Mouse (Mus musculus) adrenal gland, adult 8-10 months (tissue): ENCODE data around the gene Pdcd1. TPM values are rescaled to one million over a fixed set of nuclear protein-coding genes. Genes with fewer than 3 reads are reported as not detected.
"Not testable (repeated sequence)": the region's sequence is repeated elsewhere in the genome, so short reads cannot be mapped to it uniquely, and the experiment has no call there.

Experiments
- DNase-seq: peaks from one replicate; pipeline ENCODE4 v3.0.0; 2022
- total RNA-seq, 4 experiments: library from RNA; stranded (reverse); gene quantifications; 2 replicates each; pipeline ENCODE4 v1.2.4; 2022

The Pdcd1 gene
- total RNA-seq, 4 experiments from 2014 or later = 0.18 to 0.42 TPM; not detected in 2

DNA sequence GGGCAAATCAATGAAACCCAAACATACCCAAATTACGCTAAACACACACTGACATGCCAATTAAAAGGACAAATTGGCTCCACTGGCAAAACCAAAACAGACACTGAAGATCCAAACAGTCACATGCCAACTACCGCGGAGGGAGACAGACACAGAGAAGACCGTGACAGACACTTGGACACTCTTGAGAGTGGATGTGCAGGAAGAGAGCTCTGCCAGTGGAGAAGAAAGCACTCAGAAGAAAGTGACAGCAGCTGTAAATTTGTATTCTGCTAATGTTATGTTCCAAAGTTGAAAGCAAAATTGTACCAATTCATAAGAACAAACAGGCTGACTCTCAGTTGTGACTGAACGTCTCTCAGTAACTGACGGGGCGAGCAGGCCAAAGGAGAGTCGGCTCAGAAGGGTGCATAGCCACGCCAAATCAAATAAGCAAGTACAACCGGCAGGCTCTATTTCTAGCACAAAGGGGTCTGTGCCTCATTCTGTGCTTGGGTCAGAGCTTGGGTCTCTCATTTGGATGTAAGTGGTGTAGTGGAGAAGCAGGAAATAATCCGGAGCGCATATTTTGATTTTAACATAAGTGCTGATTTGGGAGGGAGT is 24.7 kb downstream of the Pdcd1 start:
- DNase-seq = no peak

DNA sequence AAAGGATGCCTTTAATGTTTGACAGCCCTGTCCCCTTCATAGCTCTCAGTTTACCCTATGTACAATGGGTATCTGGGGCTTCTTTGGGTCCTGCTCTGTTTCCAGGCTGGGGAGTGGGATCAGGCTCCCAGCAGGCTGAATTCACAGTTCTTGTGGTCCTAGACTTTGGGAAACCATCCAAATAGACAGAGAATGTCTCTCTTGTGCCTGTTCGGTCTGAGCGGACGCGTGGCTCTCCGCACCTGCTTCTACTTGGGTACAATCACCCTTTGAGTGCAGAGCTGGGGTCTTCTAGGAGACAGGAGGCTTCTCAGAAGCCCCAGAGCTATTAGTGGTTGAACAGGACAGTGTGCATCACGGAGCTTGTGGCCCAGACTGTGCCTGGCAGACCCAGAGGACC is 32.2 kb downstream of the Pdcd1 start, which contains the start of gene Neu4:
Neu4 (plus strand) TSS at position 301 of the 400 bp plus-strand sequence.
- DNase-seq = no peak

DNA sequence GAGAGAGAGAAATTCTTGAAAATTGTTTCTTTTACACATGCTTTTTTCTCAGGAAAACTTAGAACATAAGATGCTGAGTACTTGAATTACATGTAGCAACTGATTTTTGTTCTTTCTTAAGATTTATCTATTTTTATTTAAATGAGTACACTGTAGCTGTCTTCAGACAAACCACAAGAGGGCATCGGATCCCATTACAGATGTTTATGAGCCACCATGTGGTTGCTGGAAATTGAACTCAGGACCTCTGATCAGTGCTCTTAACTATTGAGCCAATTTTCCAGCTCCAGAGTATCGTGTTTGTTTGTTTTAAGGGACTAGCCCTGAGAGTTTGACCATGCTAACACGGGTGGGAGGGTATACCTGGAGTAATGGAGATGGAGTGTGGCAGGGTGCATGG is 40.7 kb downstream of the Pdcd1 start:
- DNase-seq = no peak

DNA sequence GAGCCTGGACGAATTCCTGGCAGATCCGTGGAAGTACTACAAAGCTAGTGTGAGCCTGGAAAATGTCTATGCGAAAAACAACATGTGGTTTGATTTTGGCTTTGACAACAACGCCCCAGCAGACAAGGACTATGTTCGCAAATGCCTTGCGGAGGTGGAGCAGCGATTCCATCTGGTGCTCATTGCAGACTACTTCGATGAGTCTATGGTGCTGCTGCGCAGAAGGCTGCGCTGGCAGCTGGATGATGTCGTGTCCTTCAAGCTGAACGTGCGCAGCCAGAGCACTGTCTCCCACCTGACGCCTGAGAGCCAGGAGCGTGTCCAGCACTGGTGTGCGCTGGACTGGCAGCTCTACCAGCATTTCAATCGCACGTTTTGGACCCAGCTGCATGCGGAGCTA is 43.5 kb downstream of the Pdcd1 start:
- DNase-seq = not testable (repeated sequence)

DNA sequence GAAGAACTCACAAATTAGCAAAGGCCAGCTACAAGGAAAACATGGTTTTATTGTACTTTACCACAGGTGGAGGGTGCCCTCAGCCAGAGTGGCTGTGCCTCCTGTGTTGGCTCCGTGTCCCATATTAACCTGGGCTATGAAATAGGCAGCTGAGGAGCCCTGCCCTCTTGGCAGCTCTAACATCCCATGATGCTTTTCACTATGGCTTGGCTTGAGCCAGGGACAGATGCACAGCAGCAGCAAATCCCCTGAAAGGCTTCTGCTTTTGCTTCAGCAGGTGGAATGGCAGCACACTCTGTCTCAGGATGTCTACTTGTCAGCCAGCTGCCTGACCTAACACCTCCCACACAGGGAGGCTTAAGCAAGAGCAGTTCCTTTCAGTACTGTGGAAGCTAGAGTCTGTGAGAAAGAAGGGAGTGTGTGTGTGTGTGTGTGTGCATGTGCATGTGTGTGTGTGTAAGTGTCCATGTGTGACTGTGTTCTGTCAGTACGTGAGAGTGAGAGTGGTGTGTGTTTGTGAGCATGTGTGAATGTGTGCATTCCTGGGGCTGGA is 46.3 kb downstream of the Pdcd1 start:
- not testable (repeated sequence) for DNase-seq

DNA sequence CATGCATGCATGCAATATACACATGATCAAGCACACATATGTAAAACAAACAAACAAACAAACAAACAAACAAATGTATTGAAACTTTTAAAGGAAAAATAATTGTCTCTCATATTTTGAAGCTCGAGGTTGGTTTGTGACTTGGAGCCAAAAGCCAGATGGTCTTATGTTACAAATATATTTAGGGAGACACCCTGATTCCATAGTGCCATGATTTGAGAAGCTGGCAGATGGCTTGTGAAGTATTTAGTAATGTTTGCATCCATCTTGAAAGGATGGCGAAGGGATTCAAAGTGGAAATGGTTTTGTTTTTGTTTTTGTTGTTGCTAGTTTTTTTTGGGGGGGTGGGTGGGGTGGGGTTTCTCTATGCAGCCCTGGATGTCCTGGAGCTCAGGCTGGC is 51.3 kb downstream of the Pdcd1 start:
- DNase-seq = no peak

DNA sequence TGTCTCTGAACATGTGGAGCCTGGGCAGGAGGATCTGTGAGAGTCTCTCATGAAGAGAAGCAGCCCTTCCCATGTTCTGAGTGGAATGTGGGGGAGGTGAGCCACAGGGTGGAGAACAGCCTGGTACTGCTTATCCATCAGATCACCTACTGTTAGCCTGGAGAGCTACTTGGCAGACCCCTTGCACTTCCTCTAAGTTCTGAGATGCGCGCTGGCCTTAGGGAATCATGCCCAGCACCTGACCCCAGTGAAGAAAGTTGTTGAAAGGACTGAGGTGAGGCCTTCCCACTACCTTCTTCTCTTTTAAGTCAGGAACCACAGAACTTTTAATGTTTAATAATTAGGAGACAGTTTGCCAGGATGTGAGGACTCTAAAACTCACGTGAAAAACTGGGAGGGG is 60.9 kb downstream of the Pdcd1 start:
- not testable (repeated sequence) for DNase-seq

DNA sequence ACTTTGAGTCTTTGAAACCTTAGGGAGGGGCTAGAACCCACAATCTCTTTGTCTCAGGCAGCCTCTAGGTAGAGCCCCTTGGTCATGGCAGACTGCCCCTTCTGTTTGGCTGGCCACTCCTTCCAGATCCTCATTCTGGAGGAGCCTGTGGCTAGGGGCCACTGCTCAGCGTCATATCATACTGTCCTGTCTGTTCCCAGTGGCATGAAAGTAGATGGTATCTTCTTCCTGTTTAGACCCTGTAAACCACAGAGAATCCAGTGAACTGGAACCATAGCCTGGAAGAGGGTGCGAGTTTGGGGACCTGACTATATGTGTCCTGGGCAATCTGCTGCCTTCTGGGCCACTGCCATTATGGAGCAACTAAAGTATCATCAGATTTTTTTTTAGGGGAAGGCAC is 61.3 kb downstream of the Pdcd1 start:
- DNase-seq = not testable (repeated sequence)

DNA sequence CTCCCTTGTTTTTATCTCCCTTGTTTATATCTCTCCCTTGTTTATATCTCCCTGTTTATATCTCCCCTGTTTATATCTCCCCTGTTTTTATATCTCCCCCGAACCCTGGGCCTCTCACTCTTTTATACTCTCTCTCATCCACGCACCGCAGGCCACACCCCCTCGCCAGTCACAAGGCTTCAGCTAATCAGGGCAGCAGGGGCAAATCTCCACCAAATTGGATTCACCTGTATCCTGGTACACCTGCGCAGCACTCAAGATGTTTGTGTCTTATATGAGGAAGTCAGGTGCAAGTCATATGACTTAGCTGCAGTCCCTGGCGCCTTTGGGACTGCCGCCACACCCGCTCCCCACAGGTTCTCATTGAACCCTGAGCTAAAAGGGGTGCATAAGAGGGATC is 62.1 kb downstream of the Pdcd1 start, which contains the start of gene Gal3st2c:
Gal3st2c (plus strand) TSS at position 301 of the 400 bp plus-strand sequence.
- DNase-seq = not testable (repeated sequence)

DNA sequence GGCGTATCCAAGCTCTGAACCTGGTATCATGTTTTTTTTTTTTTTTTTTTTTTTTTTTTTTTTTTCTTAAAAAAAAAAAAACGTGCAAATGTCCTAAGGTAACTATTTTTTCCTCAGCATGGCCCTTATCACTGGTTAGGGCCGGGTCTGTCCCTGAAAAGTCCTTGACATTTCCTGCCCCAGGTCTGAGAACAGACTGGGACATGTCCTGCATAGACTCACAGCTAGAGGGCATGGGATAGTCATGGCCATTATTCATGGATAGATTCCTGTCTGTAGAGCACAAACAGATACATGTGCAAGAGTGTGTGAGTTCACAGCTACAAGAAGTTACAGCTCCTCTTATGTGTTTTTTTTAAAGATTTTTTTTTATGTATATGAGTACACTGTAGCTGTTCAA is 63.6 kb downstream of the Pdcd1 start:
- DNase-seq = peak; percentile 21

Other genes starting within 250 kb of the Pdcd1 start
- 10 to 100 TPM; 16.6 to 21.9 (median 20.8) TPM for gene Ing5, start 248.6 kb downstream of the Pdcd1 start, total RNA-seq
- 10 to 100 TPM; 66.1 to 75.9 (median 74.2) TPM for gene D2hgdh, start 227.6 kb downstream of the Pdcd1 start, total RNA-seq
- under 1 TPM in 1 of 4 experiments, not detected in 3; 0.44 TPM for gene Gal3st2, start 191.2 kb downstream of the Pdcd1 start, total RNA-seq
- under 1 TPM in 3 of 4 experiments, not detected in 1; 0.20 to 0.45 (median 0.30) TPM for gene Gal3st2b, start 134.2 kb downstream of the Pdcd1 start, total RNA-seq
- gene Gal3st2c, start 62.0 kb downstream of the Pdcd1 start, total RNA-seq = under 1 TPM; 0.06 to 0.16 (median 0.11) TPM
- not detected for gene Neu4, start 32.1 kb downstream of the Pdcd1 start, total RNA-seq